Mouse (Mus musculus) midbrain, embryonic 10.5 days (tissue): ENCODE results near the gene Aipl1. TPM values are rescaled to one million over a fixed set of nuclear protein-coding genes. Genes with fewer than 3 reads are reported as not detected.
A peak's percentile ranks its signal among the peaks of the same experiment; 100 is the strongest.

Experiments
- DNase-seq: peaks from one replicate; pipeline ENCODE4 v3.0.0-alpha.2; 2017; ENCODE audit warnings: low spot score
- H3K27ac ChIP-seq: fragments of 300-500 bp; sonication (generic); replicated peaks from 2 replicates; pipeline ENCODE4 v1.5.1; 2016; ENCODE audit warnings: mild to moderate bottlenecking
- H3K27me3 ChIP-seq: fragments of 300-500 bp; sonication (generic); 2 replicates; pipeline ENCODE4 v1.6.1; 2016; ENCODE audit warnings: low read depth, mild to moderate bottlenecking; ENCODE audit not compliant: poor library complexity, severe bottlenecking
- H3K36me3 ChIP-seq: fragments of 300-500 bp; sonication (generic); 2 replicates; pipeline ENCODE4 v1.6.1; 2016; ENCODE audit warnings: mild to moderate bottlenecking, moderate library complexity
- H3K4me1 ChIP-seq: fragments of 300-500 bp; sonication (generic); 2 replicates; pipeline ENCODE4 v1.6.1; 2016
- H3K4me3 ChIP-seq: fragments of 300-500 bp; sonication (generic); 2 replicates; pipeline ENCODE4 v1.5.1; 2016; ENCODE audit warnings: mild to moderate bottlenecking, moderate library complexity
- H3K9me3 ChIP-seq: fragments of 300-500 bp; sonication (generic); replicated peaks from 2 replicates; pipeline ENCODE4 v1.6.1; 2016; ENCODE audit warnings: mild to moderate bottlenecking
- WGBS: fragments of 180-500 bp; shearing (Covaris S2); methylation state at CpG from one replicate; pipeline ENCODE4 v1.1.7; 2016; 5-methylcytosine and 5-hydroxymethylcytosine counted together
- polyA plus RNA-seq: library from polyadenylated mRNA; unstranded; fragments of >200 nt; fragmentation: Nextera tagmentation; extraction: Ambion mirVana; gene quantifications from 2 replicates; pipeline ENCODE4 v1.2.1, GENCODE M21; 2016

The Aipl1 gene
- 0.67 and 0.97 TPM in 2 replicates for polyA plus RNA-seq

- H3K36me3 ChIP-seq, result no peaks in the 10 kb centered on the region
- H3K27me3 ChIP-seq, result peaks cover 14% of the 10 kb centered on the region; the same call in 1 of the 2 replicates
- H3K4me3 ChIP-seq, result no peak within 1 kb of the TSS
- WGBS, result 57% methylated on average over 4 of the region's 4 CpGs
- no peaks in the 10 kb centered on the region for H3K9me3 ChIP-seq
- peak within 1 kb of the TSS; percentile 55; the same call in 1 of the 2 replicates for H3K27ac ChIP-seq
- H3K4me1 ChIP-seq, result peaks cover 47% of the 10 kb centered on the region
- DNase-seq, result no peak
These were observed at the start of gene Aipl1 for GRCm38 (mm10) chr11:72037409-72037808. TSS of gene Aipl1 (minus strand) at chr11:72037509.

GRCm38 (mm10) chr11:72086251-72087046 lies 49.1 kb upstream of the Aipl1 start:
- Histone ChIP-seq H3K36me3 (no peaks in the 10 kb centered on the region), H3K9me3 (no peaks in the 10 kb centered on the region), H3K4me1 (peaks cover 14% of the 10 kb centered on the region), H3K27me3 (no peaks in the 10 kb centered on the region), H3K4me3 (no peak overlapping the region), H3K27ac (peak overlapping the region; percentile 65)
- 68% methylated on average over 11 of the region's 11 CpGs for WGBS
- no peak for DNase-seq

- peaks cover 14% of the 10 kb centered on the region for H3K4me1 ChIP-seq
- WGBS, result 93% methylated on average over 15 of the region's 15 CpGs
These were observed 47.0 kb upstream of the Aipl1 start for GRCm38 (mm10) chr11:72084337-72084736.

GRCm38 (mm10) chr11:72082601-72083000 lies 45.3 kb upstream of the Aipl1 start:
- H3K27ac ChIP-seq, result no peak overlapping the region
- H3K27me3 ChIP-seq, result no peaks in the 10 kb centered on the region
- no peak for DNase-seq
- H3K4me1 ChIP-seq, result peaks cover 14% of the 10 kb centered on the region
- no peak overlapping the region for H3K4me3 ChIP-seq
- WGBS, result 93% methylated on average over 4 of the region's 4 CpGs
- no peaks in the 10 kb centered on the region for H3K9me3 ChIP-seq
- H3K36me3 ChIP-seq, result no peaks in the 10 kb centered on the region

More at GRCm38 (mm10) chr11:72084337-72084736, 47.0 kb upstream of the Aipl1 start:
- H3K9me3 ChIP-seq, result no peaks in the 10 kb centered on the region
- H3K27ac ChIP-seq, result no peak overlapping the region
- no peak for DNase-seq
- no peaks in the 10 kb centered on the region for H3K27me3 ChIP-seq
- no peaks in the 10 kb centered on the region for H3K36me3 ChIP-seq
- no peak overlapping the region for H3K4me3 ChIP-seq

- H3K9me3 ChIP-seq, result no peaks in the 10 kb centered on the region
- peaks cover 3% of the 10 kb centered on the region; the same call in 1 of the 2 replicates for H3K4me1 ChIP-seq
- no peak overlapping the region for H3K4me3 ChIP-seq
- no peaks in the 10 kb centered on the region for H3K27me3 ChIP-seq
- WGBS, result 91% methylated on average over 6 of the region's 6 CpGs
- DNase-seq, result no peak
- no peak overlapping the region for H3K27ac ChIP-seq
- no peaks in the 10 kb centered on the region for H3K36me3 ChIP-seq
These were observed 43.2 kb upstream of the Aipl1 start for GRCm38 (mm10) chr11:72080461-72080860.

- Histone ChIP-seq H3K9me3 (no peaks in the 10 kb centered on the region), H3K4me1 (peaks cover 3% of the 10 kb centered on the region; the same call in 1 of the 2 replicates), H3K36me3 (no peaks in the 10 kb centered on the region), H3K27me3 (no peaks in the 10 kb centered on the region), H3K27ac (no peak overlapping the region), H3K4me3 (no peak overlapping the region)
- no peak for DNase-seq
- WGBS, result 59% methylated on average over 4 of the region's 4 CpGs
These were observed 41.3 kb upstream of the Aipl1 start for GRCm38 (mm10) chr11:72078647-72079046.

- DNase-seq, result no peak
- Histone ChIP-seq H3K9me3 (no peaks in the 10 kb centered on the region), H3K4me3 (no peak overlapping the region), H3K27me3 (no peaks in the 10 kb centered on the region), H3K36me3 (no peaks in the 10 kb centered on the region), H3K27ac (no peak overlapping the region), H3K4me1 (peaks cover 3% of the 10 kb centered on the region; the same call in 1 of the 2 replicates)
- WGBS, result 49% methylated on average over 3 of the region's 3 CpGs
These were observed 40.7 kb upstream of the Aipl1 start for GRCm38 (mm10) chr11:72078056-72078455.

- peaks cover 32% of the 10 kb centered on the region for H3K4me1 ChIP-seq
- DNase-seq, result no peak
- H3K36me3 ChIP-seq, result no peaks in the 10 kb centered on the region
- no peaks in the 10 kb centered on the region for H3K27me3 ChIP-seq
- WGBS, result 88% methylated on average over 13 of the region's 13 CpGs
- no peak overlapping the region for H3K4me3 ChIP-seq
- no peak overlapping the region for H3K27ac ChIP-seq
- no peaks in the 10 kb centered on the region for H3K9me3 ChIP-seq
These were observed 36.9 kb upstream of the Aipl1 start for GRCm38 (mm10) chr11:72074230-72074629.

- no peaks in the 10 kb centered on the region for H3K27me3 ChIP-seq
- no peak overlapping the region for H3K27ac ChIP-seq
- H3K9me3 ChIP-seq, result no peaks in the 10 kb centered on the region
- WGBS, result 60% methylated on average over 6 of the region's 6 CpGs
- DNase-seq, result no peak
- H3K4me1 ChIP-seq, result peaks cover 29% of the 10 kb centered on the region
- H3K36me3 ChIP-seq, result no peaks in the 10 kb centered on the region
- H3K4me3 ChIP-seq, result no peak overlapping the region
These were observed 35.1 kb upstream of the Aipl1 start for GRCm38 (mm10) chr11:72072331-72072905.

GRCm38 (mm10) chr11:72070733-72071132 lies 33.4 kb upstream of the Aipl1 start:
- Histone ChIP-seq H3K4me3 (no peak overlapping the region), H3K36me3 (no peaks in the 10 kb centered on the region), H3K27ac (no peak overlapping the region), H3K27me3 (no peaks in the 10 kb centered on the region), H3K4me1 (peaks cover 34% of the 10 kb centered on the region), H3K9me3 (no peaks in the 10 kb centered on the region)
- no peak for DNase-seq
- 90% methylated on average over 9 of the region's 9 CpGs for WGBS

GRCm38 (mm10) chr11:72068026-72068425 lies 30.7 kb upstream of the Aipl1 start:
- Histone ChIP-seq H3K4me1 (peaks cover 34% of the 10 kb centered on the region), H3K9me3 (peaks cover 5% of the 10 kb centered on the region; the same call in 1 of the 2 replicates), H3K36me3 (no peaks in the 10 kb centered on the region), H3K27ac (no peak overlapping the region), H3K27me3 (no peaks in the 10 kb centered on the region), H3K4me3 (no peak overlapping the region)
- WGBS, result 86% methylated on average over 7 of the region's 7 CpGs
- DNase-seq, result no peak

- Histone ChIP-seq H3K27me3 (no peaks in the 10 kb centered on the region), H3K27ac (0 out of 2 replicates have a peak overlapping the region, but pooled peaks have one; percentile 2), H3K9me3 (peaks cover 5% of the 10 kb centered on the region; the same call in 1 of the 2 replicates), H3K4me3 (no peak overlapping the region), H3K36me3 (no peaks in the 10 kb centered on the region), H3K4me1 (peaks cover 27% of the 10 kb centered on the region)
- DNase-seq, result no peak
- 84% methylated on average over 5 of the region's 5 CpGs for WGBS
These were observed 30.0 kb upstream of the Aipl1 start for GRCm38 (mm10) chr11:72067326-72067725.

- peak; percentile 38 for DNase-seq
- Histone ChIP-seq H3K27me3 (no peaks in the 10 kb centered on the region), H3K9me3 (peaks cover 5% of the 10 kb centered on the region; the same call in 1 of the 2 replicates), H3K36me3 (no peaks in the 10 kb centered on the region), H3K4me1 (peaks cover 19% of the 10 kb centered on the region), H3K4me3 (no peak overlapping the region), H3K27ac (0 out of 2 replicates have a peak overlapping the region, but pooled peaks have one; percentile 2)
- WGBS, result 37% methylated on average over 6 of the region's 6 CpGs
These were observed 29.0 kb upstream of the Aipl1 start for GRCm38 (mm10) chr11:72066330-72066729.
